Mouse (Mus musculus) ES-E14 (cell line): ENCODE measurements around the gene Pfkm. TPM values are rescaled to one million over a fixed set of nuclear protein-coding genes. Genes with fewer than 3 reads are reported as not detected.
A peak's percentile ranks its signal among the peaks of the same experiment; 100 is the strongest.

Experiments
- DNase-seq: peaks from one replicate; pipeline ENCODE4 v3.0.0-alpha.2; 2013; ENCODE audit warnings: low read depth, low spot score
- H3K27ac ChIP-seq: 2 replicates; pipeline ENCODE4 v1.5.1; 2012; ENCODE audit warnings: low read depth, mild to moderate bottlenecking, low read length, moderate library complexity, mixed read lengths; ENCODE audit not compliant: poor library complexity, insufficient read depth, severe bottlenecking
- H3K36me3 ChIP-seq: 2 replicates; pipeline ENCODE4 v1.6.1; 2012; ENCODE audit warnings: mild to moderate bottlenecking, low read length, moderate library complexity, mixed read lengths; ENCODE audit not compliant: control insufficient read depth, poor library complexity, insufficient read depth, severe bottlenecking
- H3K4me1 ChIP-seq, 2 experiments: fragments of 150-350 bp in 1 of 2; sonication (generic) in 1 of 2; 2 replicates each; pipeline ENCODE4 v1.6.1; 2012; ENCODE audit warnings: low read length in 2 of 2, mild to moderate bottlenecking in 1 of 2, mixed read lengths in 1 of 2; ENCODE audit not compliant: control insufficient read depth in 2 of 2, insufficient read depth in 2 of 2, poor library complexity in 1 of 2
- H3K4me3 ChIP-seq, 2 experiments: fragments of 150-350 bp in 1 of 2; sonication (generic) in 1 of 2; 2 replicates each; pipeline ENCODE4 v1.5.1; 2012; ENCODE audit warnings: low read length in 2 of 2, low read depth in 1 of 2, mild to moderate bottlenecking in 1 of 2, mixed read lengths in 1 of 2; ENCODE audit not compliant: insufficient read depth in 1 of 2, poor library complexity in 1 of 2, severe bottlenecking in 1 of 2
- H3K9ac ChIP-seq: 2 replicates; pipeline ENCODE4 v1.6.1; 2012; ENCODE audit warnings: low read depth, mild to moderate bottlenecking, low read length, mixed read lengths; ENCODE audit not compliant: poor library complexity, insufficient read depth, severe bottlenecking
- H3K9me3 ChIP-seq: fragments of 150-350 bp; sonication (generic); 2 replicates; pipeline ENCODE4 v1.6.1; 2012; ENCODE audit warnings: low read depth, mild to moderate bottlenecking, low read length; ENCODE audit not compliant: control insufficient read depth, insufficient read depth
- CHD2 ChIP-seq: IDR thresholded peaks from 2 replicates; pipeline ENCODE4 v1.6.1; 2014; ENCODE audit warnings: mild to moderate bottlenecking, low read depth, low read length, inconsistent platforms
- HCFC1 ChIP-seq: IDR thresholded peaks from 2 replicates; pipeline ENCODE4 v1.6.1; 2012; ENCODE audit warnings: low read length, inconsistent platforms, borderline replicate concordance; ENCODE audit not compliant: insufficient read depth
- MAFK ChIP-seq: IDR thresholded peaks from 2 replicates; pipeline ENCODE4 v1.6.1; 2014; ENCODE audit warnings: mild to moderate bottlenecking, low read depth, low read length, inconsistent platforms; ENCODE audit not compliant: insufficient read depth
- ZC3H11A ChIP-seq: IDR thresholded peaks from 2 replicates; pipeline ENCODE4 v1.6.1; 2012; ENCODE audit warnings: low read depth, mild to moderate bottlenecking, inconsistent platforms, low read length, borderline replicate concordance
- ZNF384 ChIP-seq: IDR thresholded peaks from 2 replicates; pipeline ENCODE4 v1.6.1; 2012; ENCODE audit warnings: low read depth, low read length, inconsistent platforms
- in situ Hi-C, 2 experiments: fragments of 600-800 bp; cut with MboI; formaldehyde crosslinking; loops; one replicate each; pipeline ENCODE4 v1.15.1; 2025; ENCODE audit warnings: low sequenced_read_pairs in 2 of 2, inconsistent platforms in 1 of 2; ENCODE audit not compliant: unreplicated experiment in 2 of 2
- total RNA-seq: library from RNA; depleted of rRNA; stranded (reverse); fragments of 300-350 nt; gene quantifications from 2 replicates; pipeline ENCODE4 v1.2.3, GENCODE M21; 2012

Pfkm gene
- total RNA-seq, 1 experiment: 18.5 TPM

GRCm38 (mm10) chr15:98153625-98154024 is 61.2 kb downstream of the Pfkm start:
- no peak for DNase-seq
- no peak overlapping the region for H3K4me3 ChIP-seq
- no peaks in the 10 kb centered on the region for H3K36me3 ChIP-seq
- H3K27ac ChIP-seq: no peak overlapping the region
- H3K4me1 ChIP-seq: peaks cover 0 to 4% of the 10 kb centered on the region in 2 experiments; a peak in 1 of 4 replicates
- in situ Hi-C loops: loop anchor here in 1 of 2 experiments (5.0 kb wide), 1 partner anchor 56 kb away; no protein-coding TSS in a partner anchor
- no peak overlapping the region; the same call in 1 of the 2 replicates for H3K9ac ChIP-seq
- no peaks in the 10 kb centered on the region for H3K9me3 ChIP-seq
- peak; percentile 47; the same call in 1 of the 2 replicates for TF ChIP-seq ZC3H11A
- no peak for TF ChIP-seq MAFK

DNA sequence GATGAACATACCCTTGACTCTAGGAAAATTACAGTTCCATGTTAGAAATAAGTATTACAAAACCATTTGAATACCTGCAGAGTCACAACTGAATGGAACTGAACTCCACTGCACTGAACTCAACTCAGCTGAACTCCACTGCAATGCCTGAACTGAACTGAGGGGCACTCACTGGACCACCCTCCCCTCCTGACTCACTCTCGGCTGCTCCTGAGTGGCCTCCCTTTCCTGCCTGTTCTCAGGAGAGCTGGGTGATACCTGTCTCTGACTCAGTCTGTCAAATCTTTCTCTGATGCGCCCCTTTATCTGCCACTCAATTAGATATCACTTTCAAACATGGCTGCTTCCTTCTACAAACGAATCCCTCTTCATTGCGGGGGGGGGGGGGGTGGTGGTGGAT is 61.8 kb downstream of the Pfkm start:
- in situ Hi-C loops: loop anchor here in 1 of 2 experiments (5.0 kb wide), 1 partner anchor 57 kb away; no protein-coding TSS in a partner anchor
- no peak for TF ChIP-seq CHD2
- no peak for TF ChIP-seq HCFC1
- no peak for TF ChIP-seq MAFK
- TF ChIP-seq ZNF384: no peak
- TF ChIP-seq ZC3H11A: no peak
- no peaks in the 10 kb centered on the region for H3K9me3 ChIP-seq
- H3K36me3 ChIP-seq: no peaks in the 10 kb centered on the region
- H3K4me3 ChIP-seq: no peak overlapping the region
- H3K27ac ChIP-seq: no peak overlapping the region; the same call in 1 of the 2 replicates
- peaks cover 0 to 4% of the 10 kb centered on the region in 2 experiments; a peak in 1 of 4 replicates for H3K4me1 ChIP-seq
- DNase-seq: no peak
- no peak overlapping the region for H3K9ac ChIP-seq

DNA sequence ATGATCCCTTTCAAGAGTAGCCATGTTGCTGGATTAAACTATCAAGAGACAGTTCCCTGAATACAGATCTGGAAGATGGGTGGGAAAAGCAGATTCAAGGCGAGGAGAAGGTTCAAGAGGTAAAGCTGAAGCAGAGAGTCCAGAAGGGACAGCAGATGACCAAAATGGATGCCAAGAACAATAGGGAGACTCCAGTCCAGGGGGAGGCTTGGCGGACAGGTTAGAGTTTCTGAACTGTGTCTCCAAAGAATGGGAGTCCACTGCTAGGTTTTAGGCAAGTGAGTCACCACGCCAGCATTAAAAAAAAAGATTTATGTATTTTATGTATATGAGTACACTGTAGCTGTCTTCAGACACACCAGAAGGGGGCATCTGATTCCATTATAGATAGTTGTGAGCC is 62.2 kb downstream of the Pfkm start:
- DNase-seq: no peak
- no peaks in the 10 kb centered on the region for H3K36me3 ChIP-seq
- H3K9ac ChIP-seq: no peak overlapping the region
- H3K9me3 ChIP-seq: no peaks in the 10 kb centered on the region
- peaks cover 0 to 4% of the 10 kb centered on the region in 2 experiments; a peak in 1 of 4 replicates for H3K4me1 ChIP-seq
- no peak overlapping the region for H3K4me3 ChIP-seq
- TF ChIP-seq HCFC1 (no peak), MAFK (no peak), CHD2 (no peak), ZNF384 (no peak), ZC3H11A (no peak)
- in situ Hi-C loops: loop anchor here in 1 of 2 experiments (5.0 kb wide), 1 partner anchor 57 kb away; no protein-coding TSS in a partner anchor
- no peak overlapping the region; the same call in 1 of the 2 replicates for H3K27ac ChIP-seq

GRCm38 (mm10) chr15:98155272-98155671 is 62.9 kb downstream of the Pfkm start:
- no peak for DNase-seq
- Histone ChIP-seq H3K4me1 (peaks cover 0 to 4% of the 10 kb centered on the region in 2 experiments; a peak in 1 of 4 replicates), H3K4me3 (no peak overlapping the region), H3K9me3 (no peaks in the 10 kb centered on the region), H3K9ac (no peak overlapping the region), H3K36me3 (no peaks in the 10 kb centered on the region), H3K27ac (peak overlapping the region; percentile 49; the same call in 1 of the 2 replicates)
- TF ChIP-seq CHD2 (no peak), MAFK (no peak), ZC3H11A (no peak), ZNF384 (no peak), HCFC1 (no peak)
- in situ Hi-C loops: no loop called here

DNA sequence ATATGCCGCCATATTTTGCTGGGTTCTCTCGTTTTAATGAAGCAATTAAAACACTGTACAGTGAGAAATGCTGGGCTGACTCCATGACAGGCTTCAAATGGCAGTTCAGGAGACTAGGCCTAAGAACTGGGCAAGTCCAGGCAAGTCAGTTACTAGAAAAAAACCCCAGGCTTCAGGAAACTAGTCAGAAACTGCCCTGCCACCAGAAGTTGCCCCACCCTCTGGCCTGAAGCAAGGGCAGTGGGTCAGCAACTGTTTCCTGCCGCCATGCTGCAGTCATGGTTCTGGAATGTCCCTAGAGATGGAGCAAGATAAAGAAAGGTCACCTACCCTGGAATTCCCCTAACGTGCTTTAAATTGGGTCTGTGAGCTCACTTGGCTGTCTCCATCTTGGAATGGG is 63.6 kb downstream of the Pfkm start:
- in situ Hi-C loops: no loop called here
- Histone ChIP-seq H3K9ac (peak overlapping the region; percentile 50; the same call in 1 of the 2 replicates), H3K27ac (peak overlapping the region; percentile 75), H3K4me3 (no peak overlapping the region), H3K36me3 (no peaks in the 10 kb centered on the region), H3K9me3 (no peaks in the 10 kb centered on the region), H3K4me1 (peaks cover 0 to 7% of the 10 kb centered on the region in 2 experiments; a peak in 2 of 4 replicates)
- DNase-seq: no peak
- TF ChIP-seq MAFK (no peak), ZC3H11A (no peak), ZNF384 (peak; percentile 72), CHD2 (no peak), HCFC1 (no peak)
